Mouse (Mus musculus): Measurements from ENCODE around the gene Slc39a11.
A peak's percentile ranks its signal among the peaks of the same experiment; 100 is the strongest.

The Slc39a11 gene

DNA sequence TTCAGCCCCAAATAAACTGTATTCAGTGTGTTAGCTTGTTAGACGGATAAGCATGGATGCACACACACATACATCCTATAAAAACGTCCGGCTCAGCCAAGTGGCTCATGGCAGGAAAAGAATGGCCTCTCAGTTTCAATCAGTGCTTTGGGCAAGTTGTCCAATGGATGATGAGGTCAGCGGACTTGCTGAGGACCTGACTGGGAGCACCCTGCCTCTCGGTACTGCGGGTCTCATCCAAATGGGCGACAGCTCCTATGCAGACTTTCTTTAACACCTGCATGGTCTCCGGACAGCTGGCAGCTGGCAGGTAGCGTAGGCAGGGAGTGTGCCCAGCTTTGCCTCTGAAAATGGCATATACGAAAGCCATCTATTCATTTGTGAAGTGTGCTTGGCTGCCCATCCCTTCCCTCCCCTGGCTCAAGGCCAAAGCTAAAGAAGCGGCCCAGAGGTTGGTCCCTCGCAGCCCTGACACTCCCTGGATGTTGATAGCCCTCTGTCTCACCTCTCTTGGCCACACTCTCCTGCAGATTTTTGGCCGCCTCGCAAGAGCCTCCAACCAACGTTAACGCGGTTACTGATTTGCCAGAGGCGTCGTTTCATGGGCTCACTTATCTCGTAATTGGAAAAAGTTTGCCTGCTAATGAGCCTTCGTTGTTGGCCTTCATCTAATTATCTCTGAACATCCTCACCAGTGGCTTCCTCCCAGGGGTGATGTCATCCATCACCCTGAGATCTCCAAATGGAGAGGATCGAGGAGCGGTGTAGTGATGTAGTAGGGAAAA lies 256.3 kb downstream of the Slc39a11 start:
- no peak for DNase-seq

DNA sequence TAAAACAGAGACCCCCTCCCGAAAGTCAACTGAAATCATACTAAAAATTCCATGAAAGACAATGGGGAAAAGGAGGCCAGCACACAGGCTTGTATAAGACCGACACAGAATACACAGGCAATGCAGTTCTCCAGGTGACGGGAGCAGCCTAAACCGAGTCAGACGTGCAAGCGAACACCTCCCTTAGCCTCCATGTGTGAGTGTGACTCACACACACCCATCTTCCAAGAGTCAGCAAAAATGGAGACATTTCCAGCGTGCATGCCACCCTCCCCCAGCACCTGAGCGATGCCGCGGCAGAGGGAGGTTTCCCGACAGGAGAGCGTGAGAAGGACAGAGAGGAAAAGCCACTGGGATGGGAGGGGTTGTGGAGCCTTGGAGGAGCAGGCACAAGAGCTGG lies 258.2 kb downstream of the Slc39a11 start:
- DNase-seq: no peak

- DNase-seq: no peak
These were observed 260.2 kb downstream of the Slc39a11 start for GRCm38 (mm10) chr11:113389637-113390036.

- DNase-seq: no peak
These were observed 267.0 kb downstream of the Slc39a11 start for GRCm38 (mm10) chr11:113382674-113383571.

- DNase-seq: no peak
These were observed 268.3 kb downstream of the Slc39a11 start for GRCm38 (mm10) chr11:113381550-113381949.

DNA sequence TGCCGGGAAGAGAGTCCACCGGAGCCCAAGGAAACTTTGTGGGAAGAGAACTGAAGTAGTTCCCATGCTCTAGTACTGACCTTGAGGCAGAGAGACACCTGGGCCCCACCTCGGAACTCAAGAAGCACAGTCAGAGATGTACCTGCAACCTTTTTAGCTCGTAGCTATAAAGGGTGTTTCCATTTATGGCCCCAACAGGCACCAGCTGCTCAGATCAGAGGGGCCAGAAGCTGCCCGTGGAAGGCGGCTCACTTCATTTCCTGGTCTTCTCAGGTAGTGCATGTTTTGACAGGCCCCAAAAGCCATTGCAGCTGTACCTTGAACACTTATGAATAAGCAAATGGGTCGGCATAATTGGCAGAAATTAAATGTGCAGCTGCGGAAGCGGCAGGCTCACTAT lies 271.0 kb downstream of the Slc39a11 start:
- no peak for DNase-seq

DNA sequence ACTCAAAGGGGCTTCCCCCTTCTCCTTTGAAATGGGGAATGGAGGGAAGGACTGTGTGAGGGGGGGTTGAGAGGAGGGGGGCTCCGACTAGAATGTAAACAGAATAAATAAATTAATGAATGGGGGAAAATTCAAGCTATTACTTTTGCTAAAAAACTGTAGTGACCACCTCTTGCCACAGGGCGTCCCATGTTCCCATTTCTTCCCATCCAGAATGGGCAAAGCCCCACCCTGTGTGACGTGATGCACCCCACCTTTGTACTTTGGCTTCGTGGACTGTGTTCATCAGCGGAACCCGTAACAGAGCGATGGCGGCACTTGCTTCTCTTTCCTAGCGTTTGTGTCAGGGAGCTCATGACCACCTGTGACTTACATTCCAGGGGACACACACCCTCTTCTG lies 273.8 kb downstream of the Slc39a11 start:
- no peak for DNase-seq

GRCm38 (mm10) chr11:113373926-113374325 lies 276.0 kb downstream of the Slc39a11 start:
- DNase-seq: no peak

DNA sequence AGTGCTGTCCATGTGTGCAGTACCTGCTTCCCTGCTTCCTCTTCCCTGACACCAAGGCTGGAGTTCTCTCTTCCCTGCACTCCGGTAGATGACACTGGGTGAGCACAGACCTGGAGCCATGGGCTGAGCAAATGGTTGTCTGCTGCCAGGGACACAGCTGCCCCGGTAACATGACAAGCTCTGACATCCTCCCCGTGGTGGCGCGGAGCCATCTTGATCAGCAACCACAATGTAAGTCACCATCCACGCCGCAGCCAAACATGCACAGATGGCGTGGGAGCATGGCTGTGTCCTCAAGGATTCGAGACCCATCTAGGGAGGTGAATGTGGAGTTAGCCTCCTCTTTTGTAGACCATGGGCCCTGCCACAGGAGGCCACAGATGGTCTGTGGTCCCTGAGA lies 276.5 kb downstream of the Slc39a11 start:
- no peak for DNase-seq

DNA sequence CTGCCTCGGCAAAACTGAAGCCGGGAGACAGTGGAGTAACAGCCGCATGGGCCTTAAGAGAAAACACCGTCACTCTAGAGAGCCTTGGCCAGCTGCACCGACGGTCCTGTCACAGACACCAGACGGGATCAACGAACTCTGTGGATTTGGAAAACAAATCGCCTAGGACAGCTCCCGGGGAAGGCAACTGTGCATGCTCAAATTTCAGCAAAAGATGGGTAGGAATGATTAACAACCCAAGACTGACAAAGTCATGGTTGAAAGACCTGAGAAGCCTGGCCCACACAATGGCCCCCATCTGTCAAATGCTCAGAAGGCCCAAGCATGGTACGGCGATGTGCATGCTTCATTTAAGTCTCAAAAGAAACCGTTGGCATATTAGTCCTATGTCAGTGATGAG lies 281.8 kb downstream of the Slc39a11 start:
- peak in 1 of 2 experiments; percentile 3 for DNase-seq

- no peak for DNase-seq
These were observed 283.4 kb downstream of the Slc39a11 start for GRCm38 (mm10) chr11:113366257-113367030.

DNA sequence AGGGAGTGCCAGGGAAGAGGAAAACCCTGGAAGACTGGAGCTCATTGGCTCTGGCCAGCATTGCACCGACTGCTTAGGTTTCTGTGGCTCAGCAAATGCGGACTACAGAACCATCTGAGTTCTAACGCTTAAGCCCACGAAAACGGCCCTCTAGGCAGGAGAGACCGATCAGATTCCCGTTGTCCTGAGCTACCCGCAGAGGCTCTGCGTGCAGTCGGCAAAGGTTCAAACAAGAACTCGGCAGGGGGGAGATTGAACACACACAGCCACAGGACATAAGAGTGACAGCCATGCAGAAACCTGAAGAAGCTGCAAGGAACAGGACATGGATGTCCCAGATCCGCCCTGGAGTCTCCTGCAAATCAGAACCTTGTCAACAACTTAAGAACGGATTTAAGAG lies 286.1 kb downstream of the Slc39a11 start:
- no peak for DNase-seq

DNA sequence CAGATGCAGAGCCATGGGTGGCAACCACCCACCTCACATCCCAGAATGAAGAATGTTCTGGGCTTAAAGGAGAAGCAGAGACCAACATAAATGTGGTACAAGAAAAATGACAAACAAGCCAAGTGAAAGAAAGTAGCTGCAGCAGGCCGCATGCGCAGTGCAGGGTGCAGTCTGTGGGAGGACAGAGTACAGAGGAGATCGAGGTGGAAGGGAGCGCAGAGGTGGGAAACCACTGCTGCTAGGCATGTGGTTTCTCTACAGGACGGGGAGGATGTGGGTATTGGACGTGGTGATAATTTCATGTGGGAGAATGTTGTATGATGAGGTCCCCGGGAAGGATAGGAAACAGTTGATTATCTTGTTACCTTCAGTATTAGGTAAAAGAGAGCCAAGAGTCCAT lies 287.3 kb downstream of the Slc39a11 start:
- no peak for DNase-seq

- DNase-seq: no peak
These were observed 289.6 kb downstream of the Slc39a11 start for GRCm38 (mm10) chr11:113360049-113360835.

- DNase-seq: no peak
These were observed 293.9 kb downstream of the Slc39a11 start for GRCm38 (mm10) chr11:113355932-113356331.

DNA sequence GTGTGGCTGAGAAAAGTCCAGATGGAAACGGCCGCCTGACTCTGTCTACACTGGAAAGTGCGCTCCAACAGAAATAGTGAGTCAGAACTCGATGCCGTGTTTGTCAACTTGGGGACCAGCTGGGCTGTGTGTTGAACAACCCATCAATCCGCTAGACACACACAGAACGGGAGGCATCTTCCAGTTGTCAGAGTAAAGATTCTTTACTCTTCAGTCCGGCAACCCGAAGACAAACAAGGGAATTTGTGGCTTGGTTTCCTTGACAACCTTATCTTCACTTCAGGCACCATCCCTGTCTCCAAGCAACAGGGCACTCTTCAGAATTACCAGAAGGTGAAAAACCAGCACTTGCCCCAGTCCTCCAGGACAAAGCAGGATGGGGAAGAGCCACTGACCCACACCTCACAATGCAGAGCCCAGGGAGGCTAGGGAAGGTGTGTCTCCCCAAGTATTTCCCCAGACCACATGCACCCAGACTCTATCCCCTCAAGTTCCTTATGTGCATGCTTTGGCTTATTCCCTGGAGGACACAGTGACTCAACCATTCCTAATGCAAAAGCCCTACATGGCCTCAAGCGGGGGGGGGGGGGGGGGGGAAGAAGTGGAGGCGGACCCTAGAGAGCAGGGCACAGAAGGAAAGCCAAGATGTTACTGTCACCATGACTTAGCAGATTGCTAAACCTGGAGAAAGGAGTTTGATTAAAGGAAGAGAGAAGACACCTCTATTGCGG lies 297.6 kb downstream of the Slc39a11 start:
- DNase-seq: no peak

GRCm38 (mm10) chr11:113350583-113350982 lies 299.3 kb downstream of the Slc39a11 start:
- no peak for DNase-seq

GRCm38 (mm10) chr11:113346895-113347514 lies 302.9 kb downstream of the Slc39a11 start:
- DNase-seq: no peak

GRCm38 (mm10) chr11:113339770-113340169 lies 310.1 kb downstream of the Slc39a11 start:
- DNase-seq: no peak

DNA sequence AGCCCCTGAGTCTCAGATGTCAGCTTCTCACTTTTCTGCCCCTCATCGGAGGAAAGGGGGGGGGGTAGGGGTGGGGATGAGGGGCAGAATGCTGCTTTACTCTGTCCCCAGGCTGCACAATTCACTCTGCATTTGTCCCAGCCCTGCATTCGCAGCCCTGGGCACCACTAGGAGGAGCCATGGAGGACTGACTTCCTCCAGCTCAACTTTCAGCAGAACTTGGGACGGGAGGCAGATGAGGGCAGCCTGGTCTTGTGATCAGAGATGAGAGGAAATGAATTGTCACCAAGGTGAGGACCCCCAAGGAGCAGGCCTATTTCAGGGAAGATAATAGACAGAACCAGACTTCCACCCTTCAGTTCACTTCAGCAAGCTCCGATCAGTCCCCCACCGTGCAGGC lies 311.3 kb downstream of the Slc39a11 start:
- DNase-seq: no peak

- DNase-seq: no peak
These were observed 314.2 kb downstream of the Slc39a11 start for GRCm38 (mm10) chr11:113335706-113336105.
